Mouse (Mus musculus) bone marrow macrophage, adult 2 months (primary cell): ENCODE measurements at regions not wholly inside any gene's neighbourhood (a gene's known extent, or its start where the extent isn't known, plus 50 kb on each side); places are given as distances from the start of the nearest gene placed in this dataset.

Source experiments
- CTCF ChIP-seq: IDR thresholded peaks from 2 replicates; pipeline ENCODE4 v1.5.1; 2012; ENCODE audit warnings: low read depth, mild to moderate bottlenecking, low read length, moderate library complexity
- POLR2A ChIP-seq: IDR thresholded peaks from 2 replicates; pipeline ENCODE4 v1.6.1; 2012; ENCODE audit warnings: mild to moderate bottlenecking, low read depth, low read length, borderline replicate concordance

DNA sequence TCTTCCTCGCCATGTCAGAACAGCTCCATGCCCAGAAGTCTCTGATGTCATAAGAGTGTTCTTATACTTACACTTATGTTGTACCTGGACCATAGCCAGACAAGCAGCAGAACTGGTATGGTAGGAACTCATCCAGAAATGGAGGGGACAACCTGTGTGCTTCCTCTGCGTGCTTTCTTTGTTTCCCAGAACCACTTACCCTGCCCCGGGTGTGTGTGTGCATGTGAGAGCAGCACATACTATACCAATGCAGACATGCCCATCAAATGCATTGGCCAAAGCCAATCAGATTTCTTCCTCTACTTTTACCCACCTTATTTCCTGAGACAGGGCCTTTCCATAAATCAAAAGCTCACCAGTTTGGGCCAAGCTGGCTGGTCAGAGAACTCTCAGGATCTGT lies 99.2 kb upstream of the Cd180 start:
- TF ChIP-seq POLR2A, result no peak
- TF ChIP-seq CTCF, result no peak
